Mouse (Mus musculus): Measurements from ENCODE around the gene Nol7. TPM values are rescaled to one million over a fixed set of nuclear protein-coding genes. Genes with fewer than 3 reads are reported as not detected.

Nol7 gene
- polyA plus RNA-seq, 1 experiment: 465 TPM

- 13% methylated on average over 42 of the region's 42 CpGs for WGBS
- Histone ChIP-seq H3K4me1 (ENCODE audit: control insufficient read depth, insufficient read depth, low read length) (peaks cover 8% of the 10 kb centered on the region), H3K4me3 (ENCODE audit: insufficient read depth, low read depth, low read length) (peak within 1 kb of the TSS; percentile 74), H3K27ac (ENCODE audit: insufficient read depth, low read depth, low read length) (peak within 1 kb of the TSS; percentile 48)
- TF ChIP-seq CTCF (IDR thresholded peaks at IDR 0.05; ENCODE audit: insufficient read depth, low read depth, low read length) (peak; percentile 96), POLR2A (IDR thresholded peaks at IDR 0.05; ENCODE audit: insufficient read depth, low read depth, low read length) (peak; percentile 70)
Measured at GRCm38 (mm10) chr13:43364985-43365824, 33.0 kb upstream of the Nol7 start, which contains the start of gene Sirt5. Gene Sirt5 (plus strand): TSS chr13:43365496.

DNA sequence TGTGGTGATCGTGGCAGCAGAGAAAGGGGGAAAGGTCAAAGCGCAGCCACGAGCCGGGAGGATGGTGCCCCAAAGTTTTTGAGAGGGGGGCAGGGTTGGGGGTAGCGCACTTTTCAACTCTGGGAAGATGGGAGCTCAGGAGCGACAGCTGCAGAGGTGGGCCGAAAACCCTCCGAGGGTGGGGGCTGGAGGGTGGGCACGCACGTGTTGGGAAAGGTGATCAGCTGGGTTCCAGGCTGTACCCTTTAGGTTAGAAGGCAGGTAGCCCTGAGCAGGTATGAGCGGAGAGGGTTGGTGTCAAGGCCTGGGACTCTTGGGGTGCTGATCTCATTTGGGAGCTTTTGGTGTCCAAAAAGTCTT, 32.4 kb upstream of the Nol7 start:
- Histone ChIP-seq H3K27ac (ENCODE audit: insufficient read depth, low read depth, low read length) (peak overlapping the region; percentile 48), H3K4me3 (ENCODE audit: insufficient read depth, low read depth, low read length) (peak overlapping the region; percentile 74), H3K4me1 (ENCODE audit: control insufficient read depth, insufficient read depth, low read length) (peaks cover 8% of the 10 kb centered on the region)
- 10% methylated on average over 11 of the region's 11 CpGs for WGBS
- TF ChIP-seq CTCF (IDR thresholded peaks at IDR 0.05; ENCODE audit: insufficient read depth, low read depth, low read length): no peak

DNA sequence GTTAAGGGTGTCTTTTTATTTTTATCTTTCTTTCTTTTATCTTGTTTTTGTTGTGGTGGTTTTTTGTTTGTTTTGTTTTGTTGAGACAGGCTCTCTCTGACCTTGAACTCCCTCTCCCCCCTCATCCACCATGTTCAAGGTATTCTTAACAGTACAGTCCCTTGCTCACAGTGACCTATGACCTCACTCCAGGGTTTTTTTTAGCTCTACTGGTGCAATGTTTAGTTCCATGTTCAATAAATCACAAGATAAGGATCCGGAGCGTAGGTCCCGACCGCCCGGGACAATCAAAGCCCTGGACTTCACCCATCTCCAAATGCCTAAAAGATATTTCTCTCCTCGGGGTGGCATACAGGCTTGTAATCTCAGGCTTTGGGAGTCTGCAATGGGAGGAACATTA, 28.1 kb upstream of the Nol7 start:
- Histone ChIP-seq H3K4me3 (ENCODE audit: insufficient read depth, low read depth, low read length) (no peak overlapping the region), H3K4me1 (ENCODE audit: control insufficient read depth, insufficient read depth, low read length) (peaks cover 10% of the 10 kb centered on the region), H3K27ac (ENCODE audit: insufficient read depth, low read depth, low read length) (no peak overlapping the region)
- WGBS: 96% methylated on average over 6 of the region's 6 CpGs
- TF ChIP-seq CTCF (IDR thresholded peaks at IDR 0.05; ENCODE audit: insufficient read depth, low read depth, low read length): no peak
- no peak for TF ChIP-seq POLR2A (IDR thresholded peaks at IDR 0.05; ENCODE audit: insufficient read depth, low read depth, low read length)

DNA sequence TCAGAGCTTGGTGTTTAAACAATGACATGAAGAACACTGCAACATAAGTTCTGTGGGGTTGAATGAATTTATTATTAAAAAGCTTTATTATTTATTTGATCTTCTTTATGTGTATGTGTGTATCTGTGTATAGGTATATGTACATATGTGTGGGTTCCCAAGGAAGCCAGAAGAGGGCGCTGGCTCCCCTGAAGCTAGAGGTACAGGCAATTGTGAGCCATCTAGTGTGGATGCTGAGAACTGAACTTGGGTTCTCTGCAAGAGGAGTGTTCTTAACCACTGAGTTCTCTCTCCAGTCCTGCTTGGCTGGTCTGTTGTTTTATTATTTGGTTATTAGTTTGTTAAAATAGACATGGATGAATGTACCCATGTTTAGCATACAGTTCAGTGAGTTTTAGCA, 25.3 kb upstream of the Nol7 start:
- WGBS: 87% methylated on average over 1 of the region's 1 CpGs
- H3K27ac ChIP-seq (ENCODE audit: insufficient read depth, low read depth, low read length): no peak overlapping the region
- H3K4me1 ChIP-seq (ENCODE audit: control insufficient read depth, insufficient read depth, low read length): peaks cover 3% of the 10 kb centered on the region; the same call in 1 of the 2 replicates
- TF ChIP-seq POLR2A (IDR thresholded peaks at IDR 0.05; ENCODE audit: insufficient read depth, low read depth, low read length) (no peak), CTCF (IDR thresholded peaks at IDR 0.05; ENCODE audit: insufficient read depth, low read depth, low read length) (no peak)
- H3K4me3 ChIP-seq (ENCODE audit: insufficient read depth, low read depth, low read length): no peak overlapping the region

GRCm38 (mm10) chr13:43374205-43374604, 24.0 kb upstream of the Nol7 start:
- H3K27ac ChIP-seq (ENCODE audit: insufficient read depth, low read depth, low read length): no peak overlapping the region
- no peak for TF ChIP-seq POLR2A (IDR thresholded peaks at IDR 0.05; ENCODE audit: insufficient read depth, low read depth, low read length)
- TF ChIP-seq CTCF (IDR thresholded peaks at IDR 0.05; ENCODE audit: insufficient read depth, low read depth, low read length): no peak
- WGBS: 80% methylated on average over 10 of the region's 10 CpGs
- no peak overlapping the region for H3K4me3 ChIP-seq (ENCODE audit: insufficient read depth, low read depth, low read length)
- peaks cover 3% of the 10 kb centered on the region; the same call in 1 of the 2 replicates for H3K4me1 ChIP-seq (ENCODE audit: control insufficient read depth, insufficient read depth, low read length)

DNA sequence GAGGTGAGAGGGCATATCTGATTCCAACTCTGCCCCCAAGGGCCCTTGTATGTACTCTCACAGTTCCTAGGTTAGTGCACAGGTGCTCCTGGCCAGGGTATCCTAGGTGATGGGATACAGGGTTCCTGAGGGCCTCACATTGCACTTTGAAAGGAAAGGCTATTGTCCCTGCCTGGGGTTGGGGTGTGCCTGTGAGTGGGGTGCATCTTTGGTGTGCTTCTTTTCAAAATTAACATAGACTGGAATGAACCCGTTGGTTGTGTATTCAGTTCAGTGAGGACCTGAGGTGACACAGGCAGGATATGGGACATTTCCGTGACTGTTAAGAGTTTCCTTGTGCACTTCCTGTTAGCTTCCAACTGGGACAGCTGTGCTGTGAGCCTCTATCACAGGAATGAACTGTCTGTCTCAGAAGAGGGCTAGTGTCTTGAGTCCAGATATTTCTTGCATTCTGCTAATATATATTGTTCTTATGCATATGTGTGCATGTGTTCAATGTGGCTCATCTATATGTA, 23.2 kb upstream of the Nol7 start:
- 85% methylated on average over 2 of the region's 2 CpGs for WGBS
- no peak overlapping the region for H3K27ac ChIP-seq (ENCODE audit: insufficient read depth, low read depth, low read length)
- TF ChIP-seq CTCF (IDR thresholded peaks at IDR 0.05; ENCODE audit: insufficient read depth, low read depth, low read length): no peak
- TF ChIP-seq POLR2A (IDR thresholded peaks at IDR 0.05; ENCODE audit: insufficient read depth, low read depth, low read length): no peak
- peaks cover 3% of the 10 kb centered on the region; the same call in 1 of the 2 replicates for H3K4me1 ChIP-seq (ENCODE audit: control insufficient read depth, insufficient read depth, low read length)
- H3K4me3 ChIP-seq (ENCODE audit: insufficient read depth, low read depth, low read length): no peak overlapping the region

- TF ChIP-seq POLR2A (IDR thresholded peaks at IDR 0.05; ENCODE audit: insufficient read depth, low read depth, low read length) (no peak), CTCF (IDR thresholded peaks at IDR 0.05; ENCODE audit: insufficient read depth, low read depth, low read length) (no peak)
- H3K4me3 ChIP-seq (ENCODE audit: insufficient read depth, low read depth, low read length): no peak overlapping the region
- H3K27ac ChIP-seq (ENCODE audit: insufficient read depth, low read depth, low read length): no peak overlapping the region
Measured at GRCm38 (mm10) chr13:43379989-43380388, 18.2 kb upstream of the Nol7 start.

GRCm38 (mm10) chr13:43385321-43385720, 12.9 kb upstream of the Nol7 start:
- TF ChIP-seq POLR2A (IDR thresholded peaks at IDR 0.05; ENCODE audit: insufficient read depth, low read depth, low read length) (no peak), CTCF (IDR thresholded peaks at IDR 0.05; ENCODE audit: insufficient read depth, low read depth, low read length) (no peak)
- WGBS: 98% methylated on average over 10 of the region's 10 CpGs
- no peak overlapping the region for H3K4me3 ChIP-seq (ENCODE audit: insufficient read depth, low read depth, low read length)
- H3K4me1 ChIP-seq (ENCODE audit: control insufficient read depth, insufficient read depth, low read length): no peaks in the 10 kb centered on the region
- H3K27ac ChIP-seq (ENCODE audit: insufficient read depth, low read depth, low read length): no peak overlapping the region

More at GRCm38 (mm10) chr13:43379989-43380388, 18.2 kb upstream of the Nol7 start:
- no peaks in the 10 kb centered on the region for H3K4me1 ChIP-seq (ENCODE audit: control insufficient read depth, insufficient read depth, low read length)
- 83% methylated on average over 3 of the region's 3 CpGs for WGBS

DNA sequence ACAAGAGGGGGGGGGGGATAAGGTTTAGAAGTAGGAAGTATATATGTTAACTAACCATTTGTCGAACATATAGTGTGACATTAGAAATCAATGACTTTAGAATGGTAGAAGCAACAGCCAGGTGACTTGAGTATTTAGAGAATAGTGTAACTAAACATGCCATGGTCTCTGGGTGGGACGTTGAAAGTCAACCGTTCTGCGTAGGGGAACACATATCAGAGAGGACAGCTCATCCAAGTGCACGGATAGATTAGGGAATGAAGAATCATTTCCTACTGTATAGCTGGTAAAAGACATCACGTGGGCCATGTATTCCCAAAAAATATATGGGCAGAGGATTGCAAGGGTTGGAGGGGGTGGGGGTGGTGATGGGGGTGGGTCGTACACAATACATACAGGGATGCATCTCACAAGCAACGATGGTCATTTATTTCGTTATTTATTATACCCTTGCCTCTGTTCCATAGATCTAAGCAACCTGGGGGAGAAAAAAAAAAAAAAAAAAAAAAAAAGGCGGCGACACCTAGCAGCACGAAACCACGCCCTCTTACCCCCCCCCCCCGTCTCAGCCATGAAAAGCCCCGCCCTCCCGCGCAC, 392 bp upstream of the Nol7 start:
- TF ChIP-seq POLR2A (IDR thresholded peaks at IDR 0.05; ENCODE audit: insufficient read depth, low read depth, low read length): no peak
- no peak overlapping the region for H3K27ac ChIP-seq (ENCODE audit: insufficient read depth, low read depth, low read length)
- WGBS: 49% methylated on average over 13 of the region's 17 CpGs
- H3K4me1 ChIP-seq (ENCODE audit: control insufficient read depth, insufficient read depth, low read length): no peaks in the 10 kb centered on the region
- no peak overlapping the region for H3K4me3 ChIP-seq (ENCODE audit: insufficient read depth, low read depth, low read length)
